Mouse (Mus musculus) MEL (cell line): ENCODE results near the gene Pradc1.

Experiments used
- CHD2 ChIP-seq: IDR thresholded peaks from 2 replicates; pipeline ENCODE4 v1.6.1; 2011; ENCODE audit warnings: low read length, improper control_type of control experiment
- CTCF ChIP-seq, 3 experiments: IDR thresholded peaks in 2 of 3; conservative IDR thresholded peaks in 1 of 3; 2 replicates each; pipeline ENCODE4 v1.5.1; 2011 to 2012; ENCODE audit warnings: low read length in 3 of 3, low read depth in 2 of 3, mild to moderate bottlenecking in 2 of 3, improper control_type of control experiment in 1 of 3, inconsistent platforms in 1 of 3, mixed read lengths in 1 of 3, moderate library complexity in 1 of 3; ENCODE audit not compliant: control insufficient read depth in 1 of 3, insufficient read depth in 1 of 3, poor library complexity in 1 of 3, severe bottlenecking in 1 of 3
- ELF1 ChIP-seq: IDR thresholded peaks from 2 replicates; pipeline ENCODE4 v1.6.1; 2014; ENCODE audit warnings: low read depth, mild to moderate bottlenecking, inconsistent platforms, low read length, improper control_type of control experiment, moderate library complexity
- MAZ ChIP-seq: IDR thresholded peaks from 2 replicates; pipeline ENCODE4 v1.6.1; 2012; ENCODE audit warnings: low read depth, mild to moderate bottlenecking, inconsistent platforms, low read length, improper control_type of control experiment
- MXI1 ChIP-seq: IDR thresholded peaks from 2 replicates; pipeline ENCODE4 v1.6.1; 2011; ENCODE audit warnings: mild to moderate bottlenecking, low read depth, low read length, improper control_type of control experiment
- USF1 ChIP-seq: IDR thresholded peaks from 2 replicates; pipeline ENCODE4 v1.6.1; 2014; ENCODE audit warnings: low read depth, mild to moderate bottlenecking, inconsistent platforms, low read length, improper control_type of control experiment, moderate library complexity
- ZMIZ1 ChIP-seq: IDR thresholded peaks from 2 replicates; pipeline ENCODE4 v1.6.1; 2012; ENCODE audit warnings: low read depth, mild to moderate bottlenecking, inconsistent platforms, low read length, improper control_type of control experiment, moderate library complexity

DNA sequence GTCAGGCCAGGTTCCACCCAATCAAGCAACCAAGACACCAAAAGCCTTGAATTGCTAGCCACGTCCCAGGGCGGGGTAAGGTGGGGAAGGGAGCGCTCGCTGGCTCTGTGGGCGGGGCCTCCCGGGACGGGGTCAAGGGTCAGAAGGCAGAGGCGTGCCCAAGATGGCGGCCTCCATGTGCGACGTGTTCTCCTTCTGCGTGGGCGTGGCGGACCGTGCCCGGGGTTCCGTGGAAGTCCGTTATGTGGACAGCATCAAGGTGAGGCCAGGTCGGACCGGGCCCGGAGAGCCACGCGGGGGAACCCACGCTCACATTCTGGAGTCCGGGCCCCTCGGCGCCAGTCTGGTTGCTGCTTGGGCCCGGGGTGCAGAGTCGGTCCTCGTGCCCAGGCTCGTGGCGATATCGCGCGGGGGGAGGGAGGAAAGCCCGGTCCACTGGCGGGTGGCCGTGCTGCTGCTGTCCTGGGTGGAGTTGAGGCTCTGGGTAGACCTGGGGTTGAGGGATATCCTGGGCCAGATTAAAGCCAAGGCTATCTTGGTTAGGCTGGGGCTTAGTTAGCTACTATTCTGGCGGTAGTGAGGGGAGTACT lies 19.8 kb downstream of the Pradc1 start, which contains the start of gene Smyd5:
- TF ChIP-seq ELF1, result peak; percentile 7; the same call in 1 of the 2 replicates
- no peak for TF ChIP-seq CTCF (IDR thresholded peaks at IDR 0.05 in 2 of 3, conservative IDR thresholded peaks at IDR 0.05 in 1 of 3; ENCODE audit: control insufficient read depth in 1 of 3, insufficient read depth in 1 of 3, low read depth in 2 of 3, low read length in 3 of 3, poor library complexity in 1 of 3, severe bottlenecking in 1 of 3)
- TF ChIP-seq CHD2, result peak; percentile 35
- TF ChIP-seq USF1, result 0 out of 2 replicates have a peak, but pooled peaks have one; percentile 5
- no peak for TF ChIP-seq ZMIZ1
- peak; percentile 88 for TF ChIP-seq MAZ
- TF ChIP-seq MXI1, result peak; percentile 100
